Mouse (Mus musculus) embryonic fibroblast, embryonic 13.5 days (primary cell): ENCODE measurements around the gene Hist2h2be.

Experiments
- CTCF ChIP-seq: IDR thresholded peaks from 2 replicates; pipeline ENCODE4 v1.5.1; 2011; ENCODE audit warnings: mild to moderate bottlenecking, control low read depth, low read length, moderate library complexity, borderline replicate concordance; ENCODE audit not compliant: insufficient read depth
- POLR2A ChIP-seq: IDR thresholded peaks from 2 replicates; pipeline ENCODE4 v1.6.1; 2011; ENCODE audit warnings: low read depth, mild to moderate bottlenecking, control low read depth, low read length, moderate library complexity

DNA sequence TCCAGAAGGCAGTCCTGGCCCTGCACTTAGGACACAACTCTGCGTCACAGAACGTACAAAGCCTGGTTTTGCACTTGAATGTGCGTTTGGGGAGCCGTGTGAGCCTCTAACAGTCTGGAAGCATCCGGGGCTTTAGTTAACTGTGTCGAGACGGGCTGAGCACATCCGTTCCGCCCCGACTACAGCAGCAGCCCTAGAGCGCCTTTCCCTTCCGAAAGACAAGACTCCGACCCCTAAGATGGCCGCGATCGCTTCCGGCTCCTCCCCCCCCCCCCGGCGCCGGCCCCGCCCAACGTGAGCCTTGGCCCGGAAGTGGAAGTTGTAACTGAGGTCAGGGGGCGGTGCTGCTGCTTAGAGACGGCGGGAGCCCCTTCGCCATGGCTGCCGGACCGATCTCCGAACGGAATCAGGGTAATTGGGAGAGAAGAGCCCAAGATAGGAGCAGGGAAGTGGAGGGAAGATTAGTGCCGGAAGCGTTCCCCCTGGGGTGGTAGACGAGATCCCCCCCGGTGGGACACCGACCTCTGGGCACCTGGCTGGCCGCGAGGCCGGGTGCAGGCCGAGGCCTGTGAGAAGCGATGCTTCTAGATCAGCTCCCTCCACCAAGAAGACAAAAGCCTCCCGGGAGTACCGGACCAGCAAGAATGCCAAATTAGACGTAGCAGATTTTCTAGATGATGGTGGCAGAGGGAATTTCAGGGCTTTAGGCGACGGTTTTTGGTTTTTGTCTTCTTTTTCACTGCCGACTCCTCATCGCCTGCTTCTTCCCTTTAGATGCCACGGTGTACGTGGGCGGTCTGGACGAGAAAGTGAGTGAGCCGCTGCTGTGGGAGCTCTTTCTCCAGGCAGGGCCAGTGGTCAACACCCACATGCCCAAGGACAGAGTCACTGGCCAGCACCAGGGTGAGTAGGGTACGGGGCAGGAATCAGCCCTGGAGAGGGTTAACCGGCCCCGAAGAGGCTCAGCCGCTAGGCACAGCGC, 48.4 kb upstream of the Hist2h2be start, which contains the start of gene Sf3b4:
- TF ChIP-seq POLR2A (peak; percentile 93), CTCF (no peak)
